Mouse (Mus musculus): ENCODE measurements around the gene Adora1.

- TF ChIP-seq POLR2A (IDR thresholded peaks at IDR 0.05; ENCODE audit: control insufficient read depth, low read depth, low read length) (no peak), CTCF (IDR thresholded peaks at IDR 0.05; ENCODE audit: control insufficient read depth, insufficient read depth, insufficient replicate concordance, low read depth, low read length) (no peak)
Measured at GRCm38 (mm10) chr1:134226739-134227138, 8.5 kb downstream of the Adora1 start.
